Mouse (Mus musculus) spleen, adult 2 months (tissue): ENCODE data around the gene Epha6. TPM values are rescaled to one million over a fixed set of nuclear protein-coding genes. Genes with fewer than 3 reads are reported as not detected.

Experiments
- DNase-seq, 2 experiments: peaks; one replicate each; pipeline versions ENCODE4 v3.0.0 to v3.0.0-alpha.2; 2012 to 2021; ENCODE audit warnings: low spot score in 2 of 2, low read depth in 1 of 2
- H3K27ac ChIP-seq: fragments of 200-500 bp; 2 replicates; pipeline ENCODE4 v1.5.1; 2012; ENCODE audit warnings: low read length, inconsistent platforms; ENCODE audit not compliant: insufficient read depth
- H3K27me3 ChIP-seq: fragments of 200-500 bp; 2 replicates; pipeline ENCODE4 v1.6.1; 2012; ENCODE audit warnings: mild to moderate bottlenecking, moderate library complexity, low read length, inconsistent platforms; ENCODE audit not compliant: control insufficient read depth, insufficient read depth
- H3K36me3 ChIP-seq: fragments of 200-500 bp; 2 replicates; pipeline ENCODE4 v1.6.1; 2012; ENCODE audit warnings: mild to moderate bottlenecking, low read length, inconsistent platforms; ENCODE audit not compliant: control insufficient read depth, insufficient read depth
- H3K4me1 ChIP-seq: fragments of 200-500 bp; 2 replicates; pipeline ENCODE4 v1.6.1; 2011; ENCODE audit warnings: inconsistent platforms; ENCODE audit not compliant: control insufficient read depth, insufficient read depth, insufficient read length
- H3K4me3 ChIP-seq: fragments of 200-500 bp; 2 replicates; pipeline ENCODE4 v1.5.1; 2011; ENCODE audit warnings: mild to moderate bottlenecking, inconsistent platforms; ENCODE audit not compliant: insufficient read depth, insufficient read length; ENCODE audit errors: extremely low read depth
- CTCF ChIP-seq: fragments of 200-500 bp; IDR thresholded peaks from 2 replicates; pipeline ENCODE4 v1.5.1; 2011; ENCODE audit warnings: mild to moderate bottlenecking, inconsistent platforms; ENCODE audit not compliant: insufficient read depth, insufficient read length, insufficient replicate concordance; ENCODE audit errors: extremely low read depth
- POLR2A ChIP-seq: fragments of 200-500 bp; IDR thresholded peaks from 2 replicates; pipeline ENCODE4 v1.6.1; 2011; ENCODE audit warnings: low read depth, low read length, inconsistent platforms
- WGBS: fragments of 180-500 bp; shearing (Covaris S2); methylation state at CpG from one replicate; pipeline ENCODE4 v1.1.7; 2018; 5-methylcytosine and 5-hydroxymethylcytosine counted together
- polyA plus RNA-seq: library from polyadenylated mRNA; depleted of rRNA; stranded (reverse); fragments of >200 nt; gene quantifications from 2 replicates; pipeline ENCODE4 v1.2.3, GENCODE M21; 2012

The Epha6 gene
- polyA plus RNA-seq, 1 experiment = not detected

- Histone ChIP-seq H3K36me3 (no peaks in the 10 kb centered on the region), H3K4me1 (no peaks in the 10 kb centered on the region), H3K4me3 (no peak overlapping the region), H3K27me3 (no peaks in the 10 kb centered on the region), H3K27ac (no peak overlapping the region)
- no peak for DNase-seq
- TF ChIP-seq CTCF = no peak
- TF ChIP-seq POLR2A = no peak
- whole genome bisulfite sequencing = 74% methylated on average over 6 of the region's 6 CpGs
These were observed 340.4 kb downstream of the Epha6 start for GRCm38 (mm10) chr16:60264719-60265508.

- no peak for DNase-seq
- H3K4me3 ChIP-seq = no peak overlapping the region
- no peak overlapping the region for H3K27ac ChIP-seq
- H3K27me3 ChIP-seq = no peaks in the 10 kb centered on the region
- TF ChIP-seq POLR2A = no peak
- no peak for TF ChIP-seq CTCF
- no peaks in the 10 kb centered on the region for H3K36me3 ChIP-seq
- WGBS = 86% methylated on average over 7 of the region's 7 CpGs
- H3K4me1 ChIP-seq = no peaks in the 10 kb centered on the region
These were observed 347.1 kb downstream of the Epha6 start for GRCm38 (mm10) chr16:60258151-60258635.

- H3K4me3 ChIP-seq = no peak overlapping the region
- WGBS = 67% methylated on average over 2 of the region's 2 CpGs
These were observed 347.7 kb downstream of the Epha6 start for GRCm38 (mm10) chr16:60257623-60258022.

GRCm38 (mm10) chr16:60257044-60257443 is 348.3 kb downstream of the Epha6 start:
- Histone ChIP-seq H3K4me1 (no peaks in the 10 kb centered on the region), H3K36me3 (no peaks in the 10 kb centered on the region), H3K27ac (no peak overlapping the region), H3K4me3 (no peak overlapping the region), H3K27me3 (no peaks in the 10 kb centered on the region)
- WGBS = 51% methylated on average over 4 of the region's 4 CpGs
- no peak for DNase-seq
- TF ChIP-seq CTCF = no peak
- TF ChIP-seq POLR2A = no peak

More at GRCm38 (mm10) chr16:60257623-60258022, 347.7 kb downstream of the Epha6 start:
- Histone ChIP-seq H3K27me3 (no peaks in the 10 kb centered on the region), H3K27ac (no peak overlapping the region), H3K36me3 (no peaks in the 10 kb centered on the region), H3K4me1 (no peaks in the 10 kb centered on the region)
- no peak for DNase-seq
- TF ChIP-seq POLR2A = no peak
- TF ChIP-seq CTCF = no peak

GRCm38 (mm10) chr16:60239356-60240190 is 365.8 kb downstream of the Epha6 start:
- Histone ChIP-seq H3K4me3 (no peak overlapping the region), H3K27ac (no peak overlapping the region), H3K27me3 (no peaks in the 10 kb centered on the region), H3K4me1 (no peaks in the 10 kb centered on the region), H3K36me3 (no peaks in the 10 kb centered on the region)
- 74% methylated on average over 2 of the region's 2 CpGs for WGBS
- TF ChIP-seq POLR2A = no peak
- TF ChIP-seq CTCF = no peak
- DNase-seq = no peak

GRCm38 (mm10) chr16:60233985-60234766 is 371.2 kb downstream of the Epha6 start:
- 88% methylated on average over 5 of the region's 5 CpGs for WGBS

More at GRCm38 (mm10) chr16:60233985-60234766, 371.2 kb downstream of the Epha6 start:
- Histone ChIP-seq H3K27ac (no peak overlapping the region), H3K36me3 (no peaks in the 10 kb centered on the region), H3K27me3 (no peaks in the 10 kb centered on the region), H3K4me1 (no peaks in the 10 kb centered on the region), H3K4me3 (no peak overlapping the region)
- DNase-seq = no peak
- TF ChIP-seq CTCF (no peak), POLR2A (no peak)
